Mouse (Mus musculus) heart, postnatal 4 days (tissue): ENCODE results near the gene Sec16a. TPM values are rescaled to one million over a fixed set of nuclear protein-coding genes. Genes with fewer than 3 reads are reported as not detected.
"Not testable (repeated sequence)": the region's sequence is repeated elsewhere in the genome, so short reads cannot be mapped to it uniquely, and the experiment has no call there.

Experiments
- DNase-seq: peaks from one replicate; pipeline ENCODE4 v3.0.0; 2021
- microRNA-seq, 2 experiments: library from miRNA; unstranded; fragments of <30 nt; microRNA quantifications; one replicate each; pipeline ENCODE4 v1.2.0; 2021 to 2022
- total RNA-seq, 2 experiments: library from RNA; stranded (reverse); gene quantifications; 2 replicates each; pipeline ENCODE4 v1.2.3; 2021

Gene Sec16a
- total RNA-seq, 2 experiments from 2014 or later = 37.0 to 39.0 TPM

DNA sequence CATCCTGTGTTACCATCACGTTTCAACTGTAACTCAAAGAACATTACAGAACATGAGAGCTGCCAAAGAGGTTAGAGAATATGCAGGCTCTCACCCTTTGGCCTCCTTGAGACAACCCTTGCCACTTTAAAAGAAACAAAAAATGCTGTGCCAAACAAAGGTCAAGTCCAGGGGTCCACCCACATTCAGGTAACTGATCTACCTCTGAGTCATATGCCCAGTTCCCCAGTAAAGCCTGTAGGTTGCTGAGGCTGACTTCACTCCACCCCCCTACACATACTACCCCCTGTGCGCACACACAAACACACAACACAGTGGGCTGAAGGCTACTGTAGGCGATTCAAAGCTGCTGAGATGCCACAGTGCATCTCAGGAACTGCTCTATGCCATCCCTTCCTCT lies 57.3 kb downstream of the Sec16a start:
- DNase-seq = no peak

- not testable (repeated sequence) for DNase-seq
Measured at GRCm38 (mm10) chr2:26380871-26381270, 64.1 kb downstream of the Sec16a start.

GRCm38 (mm10) chr2:26380131-26380771 lies 64.8 kb downstream of the Sec16a start, which contains the start of gene Snapc4:
TSS of gene Snapc4 (minus strand) at chr2:26380653.
- DNase-seq = peak; percentile 85

GRCm38 (mm10) chr2:26372396-26372795 lies 72.6 kb downstream of the Sec16a start:
- no peak for DNase-seq

- DNase-seq = peak; percentile 67
Measured at GRCm38 (mm10) chr2:26368572-26368971, 76.4 kb downstream of the Sec16a start.

DNA sequence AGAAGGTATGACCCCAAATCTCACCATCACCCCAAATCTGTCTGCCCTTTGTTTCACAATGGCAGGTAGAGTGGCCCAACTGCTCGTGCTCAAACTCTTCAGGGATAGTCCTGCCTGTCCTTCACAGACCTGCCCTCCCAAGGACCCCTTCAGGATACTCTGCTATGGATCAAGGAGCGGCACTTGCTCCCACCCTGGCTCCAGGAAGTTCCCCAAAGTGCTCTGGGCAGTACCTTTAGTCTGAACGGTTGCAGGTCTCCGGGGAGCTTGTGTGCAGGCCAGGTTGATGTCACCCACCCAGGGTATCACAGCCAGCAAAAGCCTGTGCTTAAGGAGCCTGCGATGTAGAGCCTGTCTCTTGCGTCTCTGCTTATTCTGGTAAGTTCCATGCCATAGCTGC lies 77.1 kb downstream of the Sec16a start:
- no peak for DNase-seq

DNA sequence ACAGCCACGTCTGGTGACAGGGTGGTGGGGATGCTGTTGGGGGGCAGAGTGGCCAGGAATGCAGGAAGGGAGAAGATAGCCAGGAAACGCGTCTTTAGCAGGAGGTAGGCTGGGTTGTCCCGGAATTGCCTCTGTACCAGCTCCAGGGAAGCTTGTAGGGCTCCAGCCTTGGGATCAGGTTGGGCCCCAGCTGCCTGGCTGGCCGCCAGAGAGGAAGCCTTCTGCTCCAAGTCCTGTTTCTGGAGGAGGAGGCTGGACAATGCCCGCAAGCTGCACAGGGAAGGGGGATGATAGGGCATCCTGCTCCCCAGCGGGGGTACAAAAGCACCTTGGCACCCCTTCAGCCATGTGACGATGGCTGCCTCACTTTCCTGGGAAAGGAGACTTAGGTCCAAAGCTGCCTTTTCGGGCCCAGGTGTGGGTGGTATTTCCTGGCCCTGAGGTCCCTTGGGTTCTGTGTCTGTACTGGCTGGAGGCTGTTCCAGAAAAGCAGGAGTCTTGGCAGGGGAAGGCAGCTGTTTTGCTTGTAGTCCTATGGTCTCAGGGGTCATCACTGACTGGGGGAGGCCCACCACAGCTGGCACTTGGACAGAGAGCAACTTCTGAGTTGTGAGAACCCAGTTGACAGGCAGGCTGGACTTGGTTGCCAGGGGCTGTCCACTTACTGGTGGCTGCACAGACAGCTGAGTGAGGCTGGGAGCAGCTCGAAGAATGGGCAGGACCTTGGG lies 80.1 kb downstream of the Sec16a start:
- peak; percentile 88 for DNase-seq

GRCm38 (mm10) chr2:26363481-26363880 lies 81.5 kb downstream of the Sec16a start:
- DNase-seq = no peak

DNA sequence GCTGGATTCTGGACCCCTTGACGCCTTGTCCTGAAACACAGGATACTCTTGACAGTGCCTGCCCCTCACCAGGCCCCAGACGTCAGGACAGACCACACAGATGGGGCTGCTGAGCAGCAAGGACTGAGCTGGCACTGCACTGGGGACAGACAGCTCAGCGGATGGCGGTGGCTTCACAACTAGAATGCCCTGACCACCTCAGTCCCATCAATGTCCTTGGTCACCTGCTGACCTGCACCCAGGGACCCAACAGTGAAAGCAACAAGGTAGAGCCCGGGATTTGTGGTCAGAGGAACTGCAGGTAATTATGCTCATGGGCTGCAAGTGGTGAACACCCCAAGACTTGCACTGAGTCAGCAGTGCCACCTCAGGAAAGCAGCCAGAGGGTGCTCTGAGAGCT lies 82.0 kb downstream of the Sec16a start:
- no peak for DNase-seq

GRCm38 (mm10) chr2:26360772-26361171 lies 84.2 kb downstream of the Sec16a start, which contains the start of gene Card9:
TSS of gene Card9 (minus strand) at chr2:26360918.
- no peak for DNase-seq

DNA sequence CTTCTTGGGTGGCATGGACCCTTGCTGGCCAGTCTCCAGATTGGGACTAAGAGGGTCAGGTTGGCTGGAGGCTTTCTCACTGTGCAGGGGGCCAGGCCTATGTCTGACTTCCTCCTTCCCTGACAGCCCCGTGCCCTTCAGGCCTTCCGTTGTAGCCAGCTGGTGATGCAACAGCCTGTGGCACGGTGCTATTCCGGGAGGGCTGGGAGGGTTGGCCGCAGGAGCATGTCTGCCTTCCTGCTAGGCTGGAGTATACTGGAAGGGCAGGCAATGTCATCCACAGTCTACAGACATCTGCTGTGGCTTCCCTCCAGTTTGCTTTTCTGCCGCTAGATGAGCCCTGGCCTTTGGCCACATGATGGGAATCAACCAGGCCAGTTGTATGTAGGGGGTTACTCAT lies 85.0 kb downstream of the Sec16a start:
- peak; percentile 60 for DNase-seq

Small RNA genes within 50 kb of the gene (microRNA-seq; reads per million reads assigned to microRNA genes)
- gene Mir6996 = 1.4 to 2.7 reads per million in 2 experiments

Other genes with a start within 250 kb of the Sec16a start
- gene Lhx3, start 236.9 kb downstream of the Sec16a start, total RNA-seq = not detected
- 10 to 100 TPM; 11.2 to 12.1 TPM for gene Qsox2, start 207.7 kb downstream of the Sec16a start, total RNA-seq
- gene Ccdc187, start 150.7 kb downstream of the Sec16a start, total RNA-seq = under 1 TPM; 0.81 to 0.92 TPM
- gene Gpsm1, start 129.7 kb downstream of the Sec16a start, total RNA-seq = 100 to 1,000 TPM; 142 to 153 TPM
- 10 to 100 TPM; 16.1 to 16.6 TPM for gene Dnlz, start 93.1 kb downstream of the Sec16a start, total RNA-seq
- under 1 TPM; 0.60 to 0.95 TPM for gene Card9, start 84.3 kb downstream of the Sec16a start, total RNA-seq
- gene Snapc4, start 64.6 kb downstream of the Sec16a start, total RNA-seq = 10 to 100 TPM; 20.8 to 21.0 TPM
- gene Entr1, start 55.9 kb downstream of the Sec16a start, total RNA-seq = 10 to 100 TPM; 55.5 to 62.3 TPM
- 100 to 1,000 TPM; 107 to 113 TPM for gene Pmpca, start 55.9 kb downstream of the Sec16a start, total RNA-seq
- 10 to 100 TPM; 13.4 to 14.3 TPM for gene Inpp5e, start 36.0 kb downstream of the Sec16a start, total RNA-seq
- 10 to 100 TPM; 55.3 to 62.3 TPM for gene Notch1, start 71.4 kb upstream of the Sec16a start, total RNA-seq
- 100 to 1,000 TPM; 317 to 343 TPM for gene Egfl7, start 134.8 kb upstream of the Sec16a start, total RNA-seq
- not detected for gene Gm20532, start 141.4 kb upstream of the Sec16a start, total RNA-seq
- gene Agpat2, start 159.2 kb upstream of the Sec16a start, total RNA-seq = 10 to 100 TPM; 23.9 to 25.4 TPM
- gene Fam69b, start 183.2 kb upstream of the Sec16a start, total RNA-seq = 1 to 10 TPM; 6.1 to 7.0 TPM
- not detected for gene Lcn4, start 226.1 kb upstream of the Sec16a start, total RNA-seq